Mouse (Mus musculus) kidney, embryonic 14.5 days (tissue): ENCODE measurements around the gene Actl6b. TPM values are rescaled to one million over a fixed set of nuclear protein-coding genes. Genes with fewer than 3 reads are reported as not detected.

Source experiments
- ATAC-seq: fragments of 200-750 bp; cut with Nextera tagmentation; 2 replicates; pipeline ENCODE4 v1.8.0; 2017; ENCODE audit warnings: moderate number of reproducible peaks, mild to moderate bottlenecking, moderate TSS enrichment, moderate library complexity; ENCODE audit not compliant: low FRiP score, low TSS enrichment
- H3K27ac ChIP-seq: fragments of 300-500 bp; sonication (generic); 2 replicates; pipeline ENCODE4 v1.5.1; 2014; ENCODE audit warnings: low read depth, mild to moderate bottlenecking, low read length, moderate library complexity, mixed read lengths
- H3K27me3 ChIP-seq: fragments of 300-500 bp; sonication (generic); 2 replicates; pipeline ENCODE4 v1.6.1; 2014; ENCODE audit warnings: mild to moderate bottlenecking, low read length; ENCODE audit not compliant: control insufficient read depth, insufficient read depth
- H3K36me3 ChIP-seq: fragments of 300-500 bp; sonication (generic); 2 replicates; pipeline ENCODE4 v1.6.1; 2014; ENCODE audit warnings: low read length, mixed read lengths; ENCODE audit not compliant: control insufficient read depth, insufficient read depth
- H3K4me1 ChIP-seq: fragments of 300-500 bp; sonication (generic); 2 replicates; pipeline ENCODE4 v1.6.1; 2014; ENCODE audit warnings: low read length, mixed read lengths; ENCODE audit not compliant: control insufficient read depth, insufficient read depth
- H3K4me2 ChIP-seq: fragments of 300-500 bp; sonication (generic); replicated peaks from 2 replicates; pipeline ENCODE4 v1.6.1; 2014; ENCODE audit warnings: low read depth, mild to moderate bottlenecking, low read length
- H3K4me3 ChIP-seq: fragments of 300-500 bp; sonication (generic); 2 replicates; pipeline ENCODE4 v1.5.1; 2014; ENCODE audit warnings: mild to moderate bottlenecking, low read length
- H3K9ac ChIP-seq: fragments of 300-500 bp; sonication (generic); 2 replicates; pipeline ENCODE4 v1.6.1; 2014; ENCODE audit warnings: low read depth, mild to moderate bottlenecking, low read length, moderate library complexity
- H3K9me3 ChIP-seq: fragments of 300-500 bp; sonication (generic); 2 replicates; pipeline ENCODE4 v1.6.1; 2016; ENCODE audit warnings: low read length; ENCODE audit not compliant: control insufficient read depth
- WGBS: fragments of 180-500 bp; shearing (Covaris S2); extraction: QIAGEN DNeasy Blood & Tissue Kit; methylation state at CpG from one replicate; pipeline ENCODE4 v1.1.7; 2014; 5-methylcytosine and 5-hydroxymethylcytosine counted together
- polyA plus RNA-seq: library from polyadenylated mRNA; unstranded; fragments of >200 nt; fragmentation: Nextera tagmentation; extraction: Ambion mirVana; gene quantifications from 2 replicates; pipeline ENCODE4 v1.2.1, GENCODE M21; 2014

Gene Actl6b
- polyA plus RNA-seq, 1 experiment from 2014 or later: not detected

GRCm38 (mm10) chr5:137541768-137542540 lies 11.4 kb upstream of the Actl6b start:
- H3K9me3 ChIP-seq: no peaks in the 10 kb centered on the region
- no peak overlapping the region for H3K4me3 ChIP-seq
- no peaks in the 10 kb centered on the region for H3K4me1 ChIP-seq
- H3K27me3 ChIP-seq: no peaks in the 10 kb centered on the region
- no peak overlapping the region for H3K9ac ChIP-seq
- H3K36me3 ChIP-seq: no peaks in the 10 kb centered on the region
- no peak overlapping the region for H3K4me2 ChIP-seq
- 75% methylated on average over 5 of the region's 5 CpGs for WGBS
- no peak for ATAC-seq
- H3K27ac ChIP-seq: no peak overlapping the region

GRCm38 (mm10) chr5:137544926-137545325 lies 8.4 kb upstream of the Actl6b start:
- WGBS: 63% methylated on average over 6 of the region's 6 CpGs
- H3K27ac ChIP-seq: no peak overlapping the region
- no peaks in the 10 kb centered on the region for H3K36me3 ChIP-seq
- H3K9me3 ChIP-seq: no peaks in the 10 kb centered on the region
- H3K4me3 ChIP-seq: no peak overlapping the region
- no peak overlapping the region for H3K4me2 ChIP-seq
- no peaks in the 10 kb centered on the region for H3K4me1 ChIP-seq
- H3K27me3 ChIP-seq: no peaks in the 10 kb centered on the region
- no peak overlapping the region for H3K9ac ChIP-seq
- ATAC-seq: no peak

GRCm38 (mm10) chr5:137545596-137545995 lies 7.7 kb upstream of the Actl6b start:
- Histone ChIP-seq H3K27me3 (no peaks in the 10 kb centered on the region), H3K9ac (no peak overlapping the region), H3K36me3 (no peaks in the 10 kb centered on the region), H3K4me2 (no peak overlapping the region), H3K27ac (no peak overlapping the region), H3K9me3 (no peaks in the 10 kb centered on the region), H3K4me1 (no peaks in the 10 kb centered on the region), H3K4me3 (no peak overlapping the region)
- ATAC-seq: no peak
- 75% methylated on average over 4 of the region's 4 CpGs for WGBS

- H3K4me2 ChIP-seq: no peak overlapping the region
- no peaks in the 10 kb centered on the region for H3K9me3 ChIP-seq
- H3K4me1 ChIP-seq: no peaks in the 10 kb centered on the region
- H3K27me3 ChIP-seq: peaks cover 10% of the 10 kb centered on the region; the same call in 1 of the 2 replicates
- 91% methylated on average over 2 of the region's 2 CpGs for WGBS
- H3K4me3 ChIP-seq: no peak overlapping the region
- no peak overlapping the region for H3K9ac ChIP-seq
- no peak for ATAC-seq
- no peak overlapping the region for H3K27ac ChIP-seq
- H3K36me3 ChIP-seq: no peaks in the 10 kb centered on the region
Measured at GRCm38 (mm10) chr5:137549840-137550239, 3.5 kb upstream of the Actl6b start.

- no peaks in the 10 kb centered on the region for H3K9me3 ChIP-seq
- no peaks in the 10 kb centered on the region for H3K36me3 ChIP-seq
- peaks cover 10% of the 10 kb centered on the region; the same call in 1 of the 2 replicates for H3K27me3 ChIP-seq
- 76% methylated on average over 5 of the region's 5 CpGs for WGBS
- no peaks in the 10 kb centered on the region for H3K4me1 ChIP-seq
- H3K4me2 ChIP-seq: no peak overlapping the region
- no peak overlapping the region for H3K4me3 ChIP-seq
- no peak overlapping the region for H3K27ac ChIP-seq
- no peak overlapping the region for H3K9ac ChIP-seq
- no peak for ATAC-seq
Measured at GRCm38 (mm10) chr5:137551119-137551518, 2.2 kb upstream of the Actl6b start.

GRCm38 (mm10) chr5:137553000-137553399 lies 317 bp upstream of the Actl6b start:
- Histone ChIP-seq H3K4me1 (no peaks in the 10 kb centered on the region), H3K9ac (no peak overlapping the region), H3K4me2 (peak overlapping the region; percentile 37), H3K36me3 (no peaks in the 10 kb centered on the region), H3K9me3 (no peaks in the 10 kb centered on the region), H3K27ac (no peak overlapping the region), H3K27me3 (peaks cover 10% of the 10 kb centered on the region; the same call in 1 of the 2 replicates), H3K4me3 (peak overlapping the region; percentile 17; the same call in 1 of the 2 replicates)
- 31% methylated on average over 6 of the region's 6 CpGs for WGBS
- no peak for ATAC-seq

GRCm38 (mm10) chr5:137553898-137554297 lies 581 bp downstream of the Actl6b start:
- no peak overlapping the region for H3K4me3 ChIP-seq
- peaks cover 10% of the 10 kb centered on the region; the same call in 1 of the 2 replicates for H3K27me3 ChIP-seq
- no peak overlapping the region for H3K4me2 ChIP-seq
- WGBS: 42% methylated on average over 11 of the region's 11 CpGs
- no peaks in the 10 kb centered on the region for H3K4me1 ChIP-seq
- H3K27ac ChIP-seq: no peak overlapping the region
- H3K36me3 ChIP-seq: no peaks in the 10 kb centered on the region
- peak; percentile 20; the same call in 1 of the 2 replicates for ATAC-seq
- H3K9ac ChIP-seq: no peak overlapping the region
- H3K9me3 ChIP-seq: no peaks in the 10 kb centered on the region

- H3K4me2 ChIP-seq: no peak overlapping the region
- no peak overlapping the region for H3K9ac ChIP-seq
- H3K27me3 ChIP-seq: no peaks in the 10 kb centered on the region
- no peak overlapping the region for H3K27ac ChIP-seq
- H3K4me1 ChIP-seq: no peaks in the 10 kb centered on the region
- H3K36me3 ChIP-seq: no peaks in the 10 kb centered on the region
- no peak for ATAC-seq
- H3K4me3 ChIP-seq: no peak overlapping the region
- 76% methylated on average over 6 of the region's 6 CpGs for WGBS
- H3K9me3 ChIP-seq: no peaks in the 10 kb centered on the region
Measured at GRCm38 (mm10) chr5:137561556-137561955, 8.2 kb downstream of the Actl6b start.

GRCm38 (mm10) chr5:137562965-137563364 lies 9.6 kb downstream of the Actl6b start:
- no peaks in the 10 kb centered on the region for H3K4me1 ChIP-seq
- H3K9me3 ChIP-seq: no peaks in the 10 kb centered on the region
- 70% methylated on average over 10 of the region's 10 CpGs for WGBS
- no peak overlapping the region for H3K4me2 ChIP-seq
- no peak overlapping the region for H3K27ac ChIP-seq
- no peak overlapping the region for H3K9ac ChIP-seq
- H3K27me3 ChIP-seq: no peaks in the 10 kb centered on the region
- no peak overlapping the region for H3K4me3 ChIP-seq
- no peaks in the 10 kb centered on the region for H3K36me3 ChIP-seq
- no peak for ATAC-seq
